28 mouse cellular contexts compared by ENCODE assay signal in the genomic region with DNA sequence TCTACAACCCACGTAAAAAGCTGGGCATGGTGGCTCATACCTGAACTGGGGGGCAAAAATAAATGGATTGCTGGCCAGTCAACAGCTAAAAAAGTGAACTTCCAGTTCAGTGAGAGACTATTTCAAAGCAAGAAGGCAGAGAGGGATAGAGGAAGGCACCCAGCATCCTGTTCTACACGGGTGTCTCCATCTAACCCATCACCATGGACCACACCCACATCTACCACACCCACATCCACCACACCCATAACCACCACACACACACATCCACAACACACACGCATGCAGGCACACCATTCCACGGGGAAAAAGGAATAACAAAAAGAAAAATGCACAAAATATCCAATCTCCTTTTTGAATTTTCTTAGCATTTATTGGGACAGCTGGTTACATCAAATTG. TPM values are rescaled to one million over a fixed set of nuclear protein-coding genes. Genes with fewer than 3 reads are reported as not detected.
DNase-seq lines count a peak whose midpoint lies in the region; ATAC-seq and TF ChIP-seq lines count a peak whose summit lies in the region.
"Had no signal": no experiment of that assay in that cellular context is flagged by ENCODE, and none has a peak within 500 bp of the region (broad histone marks: within the 10 kb centered on the region; RNA-seq: fewer than 3 reads in every experiment).

No protein-coding gene starts in this region.

- TF ChIP-seq CTCF in spleen, adult 2 months (IDR thresholded peaks at IDR 0.05; ENCODE audit: extremely low read depth, insufficient read depth, insufficient read length, insufficient replicate concordance): no peak
- no peak for TF ChIP-seq CTCF in liver, embryonic 14.5 days (IDR thresholded peaks at IDR 0.05; ENCODE audit: low read depth)

- WGBS in spleen, adult 2 months: 68% methylated on average over 4 of the region's 4 CpGs
- 47% methylated on average over 4 of the region's 4 CpGs for WGBS in liver, embryonic 14.5 days (ENCODE audit: insufficient replicate concordance)
- 90% methylated on average over 4 of the region's 4 CpGs for WGBS in kidney, embryonic 14.5 days

- H3K4me1 ChIP-seq in spleen, adult 2 months (ENCODE audit: control insufficient read depth, insufficient read depth, insufficient read length): peaks cover 2% of the 10 kb centered on the region; the same call in 1 of the 2 replicates
- H3K4me1 ChIP-seq in liver, embryonic 14.5 days (replicated peaks; ENCODE audit: control insufficient read depth in 2 of 2, insufficient read depth in 2 of 2, low read length in 1 of 2): peaks cover 6% of the 10 kb centered on the region in 2 experiments
- H3K4me1 ChIP-seq in kidney, embryonic 14.5 days (ENCODE audit: control insufficient read depth, insufficient read depth, low read length): no peaks in the 10 kb centered on the region
- H3K4me1 ChIP-seq: embryonic facial prominence, embryonic 10.5 days; heart, embryonic 13.5 days; limb, embryonic 12.5 days; neural tube, embryonic 13.5 days had no signal

- no peak overlapping the region for H3K4me3 ChIP-seq in spleen, adult 2 months (ENCODE audit: extremely low read depth, insufficient read depth, insufficient read length)
- H3K4me3 ChIP-seq in liver, embryonic 14.5 days (ENCODE audit: insufficient read depth in 1 of 2, low read depth in 2 of 2, low read length in 2 of 2): no peak overlapping the region
- no peak overlapping the region for H3K4me3 ChIP-seq in kidney, embryonic 14.5 days (ENCODE audit: low read length)
- H3K4me3 ChIP-seq: embryonic facial prominence, embryonic 10.5 days; heart, embryonic 13.5 days; limb, embryonic 12.5 days; megakaryocyte, embryonic 14.5 days; neural tube, embryonic 13.5 days had no signal

- H3K4me2 ChIP-seq in liver, embryonic 14.5 days (ENCODE audit: low read depth): no peak overlapping the region
- no peak overlapping the region for H3K4me2 ChIP-seq in kidney, embryonic 14.5 days (replicated peaks; ENCODE audit: low read depth, low read length)
- H3K4me2 ChIP-seq: heart, embryonic 13.5 days; limb, embryonic 12.5 days; neural tube, embryonic 13.5 days had no signal

- no peak for TF ChIP-seq POLR2A in spleen, adult 2 months (IDR thresholded peaks at IDR 0.05; ENCODE audit: low read depth, low read length)

- no peaks in the 10 kb centered on the region for H3K9me3 ChIP-seq in liver, embryonic 14.5 days (ENCODE audit: control insufficient read depth, low read length)
- no peaks in the 10 kb centered on the region for H3K9me3 ChIP-seq in kidney, embryonic 14.5 days (ENCODE audit: control insufficient read depth, low read length)
- H3K9me3 ChIP-seq: embryonic facial prominence, embryonic 10.5 days; heart, embryonic 13.5 days; limb, embryonic 12.5 days; megakaryocyte, embryonic 14.5 days; neural tube, embryonic 13.5 days had no signal

- peaks cover 2% of the 10 kb centered on the region; the same call in 1 of the 2 replicates for H3K36me3 ChIP-seq in spleen, adult 2 months (ENCODE audit: control insufficient read depth, insufficient read depth, low read length)
- no peaks in the 10 kb centered on the region for H3K36me3 ChIP-seq in liver, embryonic 14.5 days (replicated peaks; ENCODE audit: control insufficient read depth, insufficient read depth, low read depth)
- peaks cover 29% of the 10 kb centered on the region for H3K36me3 ChIP-seq in kidney, embryonic 14.5 days (ENCODE audit: control insufficient read depth, insufficient read depth, low read length)

- DNase-seq in spleen, adult 2 months (ENCODE audit: low read depth in 1 of 2, low spot score in 2 of 2): no peak
- DNase-seq in spleen, postnatal 36 days (ENCODE audit: low spot score in 2 of 2): no peak
- peak; percentile 17 for DNase-seq in c-Kit-positive CD71-positive TER-119-positive erythroid progenitor cells, embryonic 14.5 days (ENCODE audit: low spot score)
- peak in 1 of 3 experiments; percentile 16 for DNase-seq in liver, embryonic 14.5 days (ENCODE audit: low read depth in 3 of 3, low spot score in 3 of 3)
- no peak for DNase-seq in left cerebral cortex, adult 11 months (ENCODE audit: low spot score)
- DNase-seq: adrenal gland, postnatal 36 days; cerebellum, adult 11-12 months; cerebellum, postnatal 10 days; gastrocnemius, postnatal 10 days; heart, adult 18-20 months; heart, postnatal 14 days; kidney, adult 18-20 months; lung, adult 2 months; lung, postnatal 14 days; midbrain, embryonic 14.5 days; retina, postnatal 1 day; right cerebral cortex, postnatal 25 days; spleen, adult 18-20 months; thymus, postnatal 14 days had no signal

- no peaks in the 10 kb centered on the region for H3K27me3 ChIP-seq in spleen, adult 2 months (ENCODE audit: control insufficient read depth, insufficient read depth, low read length)
- H3K27me3 ChIP-seq in liver, embryonic 14.5 days (ENCODE audit: control insufficient read depth, insufficient read depth, low read length): no peaks in the 10 kb centered on the region
- no peaks in the 10 kb centered on the region for H3K27me3 ChIP-seq in kidney, embryonic 14.5 days (ENCODE audit: control insufficient read depth, insufficient read depth, low read length)
- H3K27me3 ChIP-seq: heart, embryonic 13.5 days; limb, embryonic 12.5 days; megakaryocyte, embryonic 14.5 days; neural tube, embryonic 13.5 days had no signal

- H3K9ac ChIP-seq in liver, embryonic 14.5 days (replicated peaks): no peak overlapping the region
- H3K9ac ChIP-seq in kidney, embryonic 14.5 days (ENCODE audit: low read depth, low read length): no peak overlapping the region
- H3K9ac ChIP-seq: heart, embryonic 13.5 days; limb, embryonic 12.5 days; neural tube, embryonic 13.5 days had no signal

- peak; percentile 66; the same call in 1 of the 2 replicates for ATAC-seq in liver, embryonic 14.5 days (ENCODE audit: insufficient read depth)
- ATAC-seq in frontal cortex, adult (ENCODE audit: low TSS enrichment): no peak
- no peak for ATAC-seq in kidney, embryonic 14.5 days (ENCODE audit: low FRiP score, low TSS enrichment)
- ATAC-seq: forebrain, embryonic 14.5 days had no signal

- 0 out of 2 replicates have a peak overlapping the region, but pooled peaks have one; percentile 6 for H3K27ac ChIP-seq in spleen, adult 2 months (ENCODE audit: insufficient read depth, low read length)
- H3K27ac ChIP-seq in liver, embryonic 14.5 days: no peak overlapping the region
- H3K27ac ChIP-seq in kidney, embryonic 14.5 days (ENCODE audit: low read depth, low read length): no peak overlapping the region
- H3K27ac ChIP-seq: embryonic facial prominence, embryonic 10.5 days; heart, embryonic 13.5 days; kidney, postnatal 0 days; limb, embryonic 12.5 days; neural tube, embryonic 13.5 days had no signal

- TF ChIP-seq EP300 in liver, embryonic 14.5 days (IDR thresholded peaks at IDR 0.05; ENCODE audit: low read depth): no peak

RNA-seq across cellular contexts. Expression of gene Cep97, which starts 10.6 kb away (rescaled TPM):
- 1.7 TPM in 2 replicates for polyA plus RNA-seq in spleen, adult 2 months (2012; rRNA removed)
- 1.5 and 2.0 TPM in 2 replicates for polyA plus RNA-seq in liver, embryonic 14.5 days (2012; rRNA removed)
- polyA plus RNA-seq in liver, embryonic 14.5 days (2014; fragmentation: Nextera tagmentation; extraction: Ambion mirVana): 3.9 and 5.4 TPM in 2 replicates
- polyA plus RNA-seq in kidney, embryonic 14.5 days (2014; fragmentation: Nextera tagmentation; extraction: Ambion mirVana): 16.2 and 16.4 TPM in 2 replicates

RNA-seq across cellular contexts. Expression of gene Nxpe3, which starts 28.9 kb away (rescaled TPM):
- 6.0 and 6.1 TPM in 2 replicates for polyA plus RNA-seq in spleen, adult 2 months (2012; rRNA removed)
- polyA plus RNA-seq in liver, embryonic 14.5 days (2012; rRNA removed): 0.62 and 0.83 TPM in 2 replicates
- polyA plus RNA-seq in liver, embryonic 14.5 days (2014; fragmentation: Nextera tagmentation; extraction: Ambion mirVana): 0.33 and 0.45 TPM in 2 replicates
- polyA plus RNA-seq in kidney, embryonic 14.5 days (2014; fragmentation: Nextera tagmentation; extraction: Ambion mirVana): 1.1 and 1.3 TPM in 2 replicates

RNA-seq across cellular contexts. Expression of gene Rpl24, which starts 42.1 kb away (rescaled TPM):
- 76.2 and 82.6 TPM in 2 replicates for polyA plus RNA-seq in spleen, adult 2 months (2012; rRNA removed)
- polyA plus RNA-seq in liver, embryonic 14.5 days (2012; rRNA removed): 155 and 464 TPM in 2 replicates
- polyA plus RNA-seq in liver, embryonic 14.5 days (2014; fragmentation: Nextera tagmentation; extraction: Ambion mirVana): 477 and 499 TPM in 2 replicates
- polyA plus RNA-seq in kidney, embryonic 14.5 days (2014; fragmentation: Nextera tagmentation; extraction: Ambion mirVana): 858 and 1,157 TPM in 2 replicates

RNA-seq across cellular contexts. Expression of gene Zbtb11, which starts 49.7 kb away (rescaled TPM):
- 3.9 and 4.7 TPM in 2 replicates for polyA plus RNA-seq in spleen, adult 2 months (2012; rRNA removed)
- 3.1 and 5.1 TPM in 2 replicates for polyA plus RNA-seq in liver, embryonic 14.5 days (2012; rRNA removed)
- polyA plus RNA-seq in liver, embryonic 14.5 days (2014; fragmentation: Nextera tagmentation; extraction: Ambion mirVana): 8.4 and 9.5 TPM in 2 replicates
- polyA plus RNA-seq in kidney, embryonic 14.5 days (2014; fragmentation: Nextera tagmentation; extraction: Ambion mirVana): 13.8 and 24.5 TPM in 2 replicates
